Mouse (Mus musculus) CH12.LX (cell line): ENCODE measurements around the gene Ndufb10. TPM values are rescaled to one million over a fixed set of nuclear protein-coding genes. Genes with fewer than 3 reads are reported as not detected.

Experiments used
- DNase-seq: peaks from one replicate; pipeline ENCODE4 v3.0.0-alpha.2; 2013; ENCODE audit errors: extremely low read depth
- H3K27ac ChIP-seq: 2 replicates; pipeline ENCODE4 v1.5.1; 2012; ENCODE audit warnings: low read depth, mild to moderate bottlenecking, control low read depth, moderate library complexity; ENCODE audit not compliant: insufficient read depth
- H3K27me3 ChIP-seq: replicated peaks from 2 replicates; pipeline ENCODE3; 2012; ENCODE audit warnings: inconsistent platforms
- H3K36me3 ChIP-seq, 2 experiments: replicated peaks in 1 of 2; 2 replicates each; pipeline versions ENCODE3 to v1.6.1; 2012; ENCODE audit warnings: inconsistent platforms in 1 of 2, low read length in 1 of 2, mild to moderate bottlenecking in 1 of 2, mixed read lengths in 1 of 2, moderate library complexity in 1 of 2; ENCODE audit not compliant: control insufficient read depth in 1 of 2, insufficient read depth in 1 of 2
- H3K4me1 ChIP-seq, 2 experiments: 2 replicates each; pipeline ENCODE4 v1.6.1; 2012; ENCODE audit warnings: inconsistent platforms in 1 of 2, moderate library complexity in 1 of 2; ENCODE audit not compliant: insufficient read depth in 2 of 2, control insufficient read depth in 1 of 2
- H3K4me2 ChIP-seq: 2 replicates; pipeline ENCODE4 v1.6.1; 2012; ENCODE audit warnings: low read depth, mild to moderate bottlenecking, control low read depth; ENCODE audit not compliant: poor library complexity, insufficient read depth, severe bottlenecking
- H3K4me3 ChIP-seq, 3 experiments: fragments of 150-350 bp in 1 of 3; sonication (generic) in 1 of 3; replicated peaks in 1 of 3; 2 replicates each; pipeline versions ENCODE3 to v1.5.1; 2011 to 2012; ENCODE audit warnings: low read depth in 2 of 3, low read length in 2 of 3, mild to moderate bottlenecking in 2 of 3, moderate library complexity in 2 of 3, control low read depth in 1 of 3, improper control_type of control experiment in 1 of 3, inconsistent platforms in 1 of 3, mixed read lengths in 1 of 3; ENCODE audit not compliant: poor library complexity in 1 of 3
- H3K79me2 ChIP-seq: replicated peaks from 2 replicates; pipeline ENCODE4 v1.6.1; 2012; ENCODE audit warnings: mild to moderate bottlenecking, moderate library complexity; ENCODE audit not compliant: control insufficient read depth, poor library complexity, insufficient read depth, severe bottlenecking; ENCODE audit errors: extremely low read depth
- H3K9ac ChIP-seq: 2 replicates; pipeline ENCODE4 v1.6.1; 2012; ENCODE audit warnings: low read depth, mild to moderate bottlenecking, control low read depth, moderate library complexity; ENCODE audit not compliant: insufficient read depth
- H3K9me3 ChIP-seq: replicated peaks from 2 replicates; pipeline ENCODE3; 2012; ENCODE audit warnings: low read length, inconsistent platforms, mixed read lengths
- CTCF ChIP-seq, 2 experiments: IDR thresholded peaks in 1 of 2; conservative IDR thresholded peaks in 1 of 2; 2 replicates each; pipeline ENCODE4 v1.5.1; 2011 to 2012; ENCODE audit warnings: low read depth in 2 of 2, low read length in 2 of 2, improper control_type of control experiment in 1 of 2, inconsistent platforms in 1 of 2, mild to moderate bottlenecking in 1 of 2, moderate library complexity in 1 of 2
- ELF1 ChIP-seq: IDR thresholded peaks from 2 replicates; pipeline ENCODE4 v1.6.1; 2014; ENCODE audit warnings: low read depth, mild to moderate bottlenecking, inconsistent platforms, low read length, improper control_type of control experiment
- EP300 ChIP-seq: IDR thresholded peaks from 2 replicates; pipeline ENCODE4 v1.6.1; 2011; ENCODE audit warnings: low read length, improper control_type of control experiment
- ETS1 ChIP-seq: conservative IDR thresholded peaks from 2 replicates; pipeline ENCODE4 v1.6.1; 2012; ENCODE audit warnings: low read depth, mild to moderate bottlenecking, inconsistent platforms, low read length, improper control_type of control experiment, moderate library complexity
- GABPA ChIP-seq: IDR thresholded peaks from 2 replicates; pipeline ENCODE4 v1.6.1; 2012; ENCODE audit warnings: low read depth, low read length, improper control_type of control experiment, inconsistent platforms; ENCODE audit not compliant: insufficient replicate concordance
- IRF4 ChIP-seq: IDR thresholded peaks from 2 replicates; pipeline ENCODE4 v1.6.1; 2014; ENCODE audit warnings: low read depth, mild to moderate bottlenecking, inconsistent platforms, low read length, improper control_type of control experiment
- JUND ChIP-seq: conservative IDR thresholded peaks from 2 replicates; pipeline ENCODE4 v1.6.1; 2011; ENCODE audit warnings: low read depth, low read length, improper control_type of control experiment
- KAT2A ChIP-seq: IDR thresholded peaks from 2 replicates; pipeline ENCODE4 v1.6.1; 2012; ENCODE audit warnings: low read length, improper control_type of control experiment, inconsistent platforms; ENCODE audit not compliant: insufficient replicate concordance
- MAFK ChIP-seq: IDR thresholded peaks from 2 replicates; pipeline ENCODE4 v1.6.1; 2011; ENCODE audit warnings: low read length, improper control_type of control experiment; ENCODE audit not compliant: insufficient replicate concordance
- MEF2A ChIP-seq: IDR thresholded peaks from 2 replicates; pipeline ENCODE4 v1.6.1; 2014; ENCODE audit warnings: low read depth, mild to moderate bottlenecking, inconsistent platforms, low read length, improper control_type of control experiment, borderline replicate concordance
- MXI1 ChIP-seq: IDR thresholded peaks from 2 replicates; pipeline ENCODE4 v1.6.1; 2011; ENCODE audit warnings: mild to moderate bottlenecking, low read depth, low read length, improper control_type of control experiment
- NRF1 ChIP-seq: IDR thresholded peaks from 2 replicates; pipeline ENCODE4 v1.6.1; 2014; ENCODE audit warnings: low read depth, mild to moderate bottlenecking, inconsistent platforms, low read length, improper control_type of control experiment, moderate library complexity
- PAX5 ChIP-seq: IDR thresholded peaks from 2 replicates; pipeline ENCODE4 v1.6.1; 2012; ENCODE audit warnings: low read length, inconsistent platforms, mixed read lengths
- POLR2A ChIP-seq: IDR thresholded peaks from 2 replicates; pipeline ENCODE4 v1.6.1; 2011; ENCODE audit warnings: low read depth, mild to moderate bottlenecking, improper control_type of control experiment, low read length
- RCOR1 ChIP-seq: conservative IDR thresholded peaks from 2 replicates; pipeline ENCODE4 v1.6.1; 2012; ENCODE audit warnings: low read depth, mild to moderate bottlenecking, inconsistent platforms, low read length, improper control_type of control experiment
- SMC3 ChIP-seq: IDR thresholded peaks from 2 replicates; pipeline ENCODE4 v1.6.1; 2011; ENCODE audit warnings: low read depth, low read length, improper control_type of control experiment
- TCF12 ChIP-seq: IDR thresholded peaks from 2 replicates; pipeline ENCODE4 v1.6.1; 2014; ENCODE audit warnings: low read depth, mild to moderate bottlenecking, inconsistent platforms, low read length, improper control_type of control experiment
- USF2 ChIP-seq: conservative IDR thresholded peaks from 2 replicates; pipeline ENCODE4 v1.6.1; 2011; ENCODE audit warnings: low read depth, low read length, improper control_type of control experiment
- ZNF384 ChIP-seq: IDR thresholded peaks from 2 replicates; pipeline ENCODE4 v1.6.1; 2012; ENCODE audit warnings: low read depth, low read length, improper control_type of control experiment, inconsistent platforms
- dilution Hi-C: fragments of 300-500 bp; cut with MboI; formaldehyde crosslinking; loops from 2 replicates; pipeline ENCODE4 v1.14.3; 2020; ENCODE audit warnings: low sequenced_read_pairs; ENCODE audit not compliant: extremely low pct_unique_long_range_greater_than_20kb, extremely low pct_ligation_motif_present
- in situ Hi-C: fragments of 300-500 bp; cut with MboI; formaldehyde crosslinking; loops from 3 replicates; pipeline ENCODE4 v1.14.3; 2019; ENCODE audit warnings: low sequenced_read_pairs, low pct_ligation_motif_present, low pct_unique_long_range_greater_than_20kb, mixed read lengths
- polyA plus RNA-seq: library from polyadenylated mRNA; unstranded; fragments of >175 nt; gene quantifications from 2 replicates; pipeline ENCODE4 v1.2.1, GENCODE M21; 2012; ENCODE audit warnings: low read depth; ENCODE audit not compliant: insufficient read length
- total RNA-seq, 2 experiments: library from RNA; depleted of rRNA; stranded (reverse); fragments of 300-350 nt in 1 of 2; fragments of >200 nt in 1 of 2; gene quantifications; 2 replicates each; pipeline ENCODE4 v1.2.3; 2012 to 2014

Ndufb10 gene
- total and polyA plus RNA-seq, 3 experiments, result 136 to 207 (median 188) TPM

DNA sequence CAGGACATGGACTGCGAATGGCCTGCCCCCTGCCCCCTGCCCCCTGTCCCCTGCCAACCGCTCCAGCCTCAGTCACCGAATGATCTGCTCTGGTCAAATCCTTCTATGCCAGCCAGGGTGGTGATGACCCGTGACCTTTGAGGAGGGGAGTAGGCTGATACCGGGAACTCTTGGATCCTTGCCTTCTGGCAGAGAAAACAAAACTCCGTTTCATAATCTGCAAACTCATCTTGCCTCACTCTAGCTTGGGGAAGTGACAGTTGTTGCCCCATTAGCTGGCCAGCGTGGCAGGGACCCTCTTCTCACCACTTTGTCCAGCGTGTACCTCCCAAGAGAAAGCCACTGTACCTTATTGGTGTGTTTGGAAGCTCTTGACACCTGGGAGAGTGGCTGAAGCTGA lies 18.0 kb upstream of the Ndufb10 start:
- TF ChIP-seq TCF12 (no peak), PAX5 (no peak), KAT2A (no peak), USF2 (no peak), MEF2A (no peak), JUND (no peak), ETS1 (no peak), GABPA (no peak), POLR2A (no peak), IRF4 (no peak), RCOR1 (no peak), CTCF (conservative IDR thresholded peaks at IDR 0.05 in 1 of 2, IDR thresholded peaks at IDR 0.05 in 1 of 2; ENCODE audit: low read depth in 2 of 2, low read length in 2 of 2) (no peak), ELF1 (no peak), NRF1 (no peak), MAFK (no peak), MXI1 (no peak), SMC3 (no peak)
- TF ChIP-seq, all 38 proteins: peak for 0
- dilution Hi-C loops (no loop called here), in situ Hi-C loops (loop anchor here (5.0 kb wide), 2 partner anchors 65 to 145 kb away; partner anchors contain the start of genes Nubp2 and Spsb3)
- H3K27me3 ChIP-seq, result peaks cover 14% of the 10 kb centered on the region
- H3K36me3 ChIP-seq, result peaks cover 13 to 38% of the 10 kb centered on the region in 2 experiments
- peaks cover 0 to 15% of the 10 kb centered on the region in 2 experiments; a peak in 2 of 4 replicates for H3K4me1 ChIP-seq
- no peak for DNase-seq
- no peak overlapping the region for H3K27ac ChIP-seq
- no peaks in the 10 kb centered on the region for H3K9me3 ChIP-seq
- no peaks in the 10 kb centered on the region for H3K79me2 ChIP-seq
- no peak overlapping the region for H3K9ac ChIP-seq
- no peak overlapping the region for H3K4me2 ChIP-seq
- H3K4me3 ChIP-seq, result no peak overlapping the region

DNA sequence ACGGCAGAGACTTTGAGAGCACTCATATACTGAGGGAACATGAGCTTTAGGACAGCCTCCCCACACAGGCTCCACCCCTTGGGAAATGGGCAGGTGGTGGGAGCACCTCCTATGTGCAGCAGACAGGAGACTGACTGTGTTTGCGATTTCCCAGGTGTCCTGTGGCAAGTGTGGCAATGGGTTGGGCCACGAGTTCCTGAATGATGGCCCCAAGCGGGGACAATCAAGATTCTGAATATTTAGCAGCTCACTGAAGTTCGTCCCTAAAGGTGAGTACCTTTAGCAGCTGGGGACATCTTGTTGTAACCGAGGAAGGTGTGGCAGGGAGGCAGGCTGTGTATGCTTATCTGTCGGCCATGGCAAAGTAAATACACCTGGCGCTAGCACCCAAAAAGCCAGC lies 15.6 kb upstream of the Ndufb10 start:
- in situ Hi-C loops (loop anchor here (5.0 kb wide), 2 partner anchors 67 to 147 kb away; partner anchors contain the start of genes Nubp2 and Spsb3), dilution Hi-C loops (no loop called here)
- Histone ChIP-seq H3K79me2 (no peaks in the 10 kb centered on the region), H3K4me1 (peaks cover 4 to 20% of the 10 kb centered on the region in 2 experiments; a peak in 3 of 4 replicates), H3K27me3 (no peaks in the 10 kb centered on the region), H3K4me3 (no peak overlapping the region), H3K36me3 (peaks cover 13 to 38% of the 10 kb centered on the region in 2 experiments), H3K4me2 (no peak overlapping the region), H3K9ac (no peak overlapping the region), H3K27ac (no peak overlapping the region), H3K9me3 (no peaks in the 10 kb centered on the region)
- no peak for TF ChIP-seq RCOR1
- no peak for TF ChIP-seq ZNF384
- TF ChIP-seq EP300, result no peak
- DNase-seq, result no peak
